Mouse (Mus musculus) MEL (cell line): ENCODE measurements around the gene Efnb1.

Source experiments
- CTCF ChIP-seq, 3 experiments: IDR thresholded peaks in 2 of 3; conservative IDR thresholded peaks in 1 of 3; 2 replicates each; pipeline ENCODE4 v1.5.1; 2011 to 2012; ENCODE audit warnings: low read length in 3 of 3, low read depth in 2 of 3, mild to moderate bottlenecking in 2 of 3, improper control_type of control experiment in 1 of 3, inconsistent platforms in 1 of 3, mixed read lengths in 1 of 3, moderate library complexity in 1 of 3; ENCODE audit not compliant: control insufficient read depth in 1 of 3, insufficient read depth in 1 of 3, poor library complexity in 1 of 3, severe bottlenecking in 1 of 3
- GATA1 ChIP-seq: IDR thresholded peaks from 2 replicates; pipeline ENCODE4 v1.6.1; 2011; ENCODE audit warnings: low read depth, low read length, improper control_type of control experiment
- HCFC1 ChIP-seq: IDR thresholded peaks from 2 replicates; pipeline ENCODE4 v1.6.1; 2012; ENCODE audit warnings: low read depth, mild to moderate bottlenecking, inconsistent platforms, low read length, improper control_type of control experiment, moderate library complexity
- MAZ ChIP-seq: IDR thresholded peaks from 2 replicates; pipeline ENCODE4 v1.6.1; 2012; ENCODE audit warnings: low read depth, mild to moderate bottlenecking, inconsistent platforms, low read length, improper control_type of control experiment
- NRF1 ChIP-seq: IDR thresholded peaks from 2 replicates; pipeline ENCODE4 v1.6.1; 2014; ENCODE audit warnings: low read depth, mild to moderate bottlenecking, inconsistent platforms, low read length, improper control_type of control experiment, moderate library complexity; ENCODE audit not compliant: poor library complexity, insufficient read depth, severe bottlenecking
- POLR2A ChIP-seq, 2 experiments: IDR thresholded peaks; 2 replicates each; pipeline ENCODE4 v1.6.1; 2011 to 2012; ENCODE audit warnings: low read length in 2 of 2, mild to moderate bottlenecking in 2 of 2, control low read depth in 1 of 2, improper control_type of control experiment in 1 of 2, low read depth in 1 of 2, moderate library complexity in 1 of 2; ENCODE audit not compliant: control insufficient read depth in 1 of 2, insufficient read depth in 1 of 2, poor library complexity in 1 of 2
- SMC3 ChIP-seq: IDR thresholded peaks from 2 replicates; pipeline ENCODE4 v1.6.1; 2011; ENCODE audit warnings: low read depth, low read length, improper control_type of control experiment
- TCF12 ChIP-seq: IDR thresholded peaks from 2 replicates; pipeline ENCODE4 v1.6.1; 2014; ENCODE audit warnings: low read depth, mild to moderate bottlenecking, inconsistent platforms, low read length, improper control_type of control experiment, moderate library complexity
- ZC3H11A ChIP-seq: IDR thresholded peaks from 2 replicates; pipeline ENCODE4 v1.6.1; 2012; ENCODE audit warnings: low read depth, mild to moderate bottlenecking, inconsistent platforms, low read length, improper control_type of control experiment
- ZKSCAN1 ChIP-seq: IDR thresholded peaks from 2 replicates; pipeline ENCODE4 v1.6.1; 2012; ENCODE audit warnings: low read depth, mild to moderate bottlenecking, inconsistent platforms, low read length, improper control_type of control experiment, moderate library complexity
- ZNF384 ChIP-seq: IDR thresholded peaks from 2 replicates; pipeline ENCODE4 v1.6.1; 2012; ENCODE audit warnings: low read depth, mild to moderate bottlenecking, inconsistent platforms, low read length, improper control_type of control experiment

DNA sequence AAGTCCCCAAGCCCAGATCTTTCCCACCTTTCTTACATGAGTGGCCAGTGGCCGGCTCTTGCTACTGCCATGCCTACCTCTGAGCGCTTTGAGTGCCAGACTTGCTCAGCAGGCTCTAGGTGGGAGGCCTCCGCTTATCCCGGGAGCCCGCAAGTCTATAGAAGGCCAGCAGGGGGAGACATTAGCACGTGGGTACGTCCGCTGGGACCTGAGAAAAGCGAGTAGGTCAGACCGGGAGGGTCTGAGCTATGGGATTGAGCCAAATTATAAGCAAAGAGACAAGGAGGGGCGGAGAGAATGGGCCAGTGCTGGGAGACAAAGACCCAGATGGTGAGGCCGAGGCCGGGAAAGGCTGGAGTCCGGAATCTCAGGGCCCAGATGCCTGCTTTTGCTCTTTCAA is 1.0 kb upstream of the Efnb1 start:
- TF ChIP-seq MAZ (no peak), POLR2A (IDR thresholded peaks at IDR 0.05; ENCODE audit: control insufficient read depth in 1 of 2, insufficient read depth in 1 of 2, low read depth in 1 of 2, low read length in 2 of 2, poor library complexity in 1 of 2) (no peak), SMC3 (peak; percentile 88), NRF1 (no peak), CTCF (IDR thresholded peaks at IDR 0.05 in 2 of 3, conservative IDR thresholded peaks at IDR 0.05 in 1 of 3; ENCODE audit: control insufficient read depth in 1 of 3, insufficient read depth in 1 of 3, low read depth in 2 of 3, low read length in 3 of 3, poor library complexity in 1 of 3, severe bottlenecking in 1 of 3) (peak; percentile 39 to 80 (median 80)), TCF12 (no peak), GATA1 (no peak), ZNF384 (no peak), ZKSCAN1 (no peak), HCFC1 (no peak), ZC3H11A (peak; percentile 84)
